Mouse (Mus musculus) CD8-positive naive resting alpha-beta T cell, adult 57 days (primary cell): ENCODE data around the gene Il13ra2. TPM values are rescaled to one million over a fixed set of nuclear protein-coding genes. Genes with fewer than 3 reads are reported as not detected.

Source experiments
- total RNA-seq: library from RNA; stranded (reverse); gene quantifications from one replicate; pipeline ENCODE4 v1.2.4, GENCODE M21; 2023

The Il13ra2 gene
- total RNA-seq: not detected

GRCm38 (mm10) chrX:147429129-147429528, at the start of gene Il13ra2:
TSS of gene Il13ra2 (minus strand) at chrX:147429192.

GRCm38 (mm10) chrX:147453610-147454009, 24.6 kb upstream of the Il13ra2 start, which contains the start of gene Vmn1r239-ps:
TSS of gene Vmn1r239-ps (minus strand) at chrX:147453710.

Other genes with a start within 250 kb of the Il13ra2 start
- not detected for gene Vmn1r239-ps, start 24.5 kb upstream of the Il13ra2 start, total RNA-seq
- not detected for gene Lrch2, start 124.9 kb upstream of the Il13ra2 start, total RNA-seq